Mouse (Mus musculus): ENCODE results near the gene 5830411N06Rik. TPM values are rescaled to one million over a fixed set of nuclear protein-coding genes. Genes with fewer than 3 reads are reported as not detected.

Gene 5830411N06Rik
- polyA plus RNA-seq, 1 experiment from 2014 or later, result not detected

GRCm38 (mm10) chr7:140233696-140234095, 13.4 kb upstream of the 5830411N06Rik start:
- no peaks in the 10 kb centered on the region for H3K27me3 ChIP-seq
- H3K4me2 ChIP-seq, result no peak overlapping the region
- H3K27ac ChIP-seq, result no peak overlapping the region
- no peak for ATAC-seq (replicated peaks; ENCODE audit: low FRiP score)
- H3K9me3 ChIP-seq (replicated peaks), result no peaks in the 10 kb centered on the region
- H3K36me3 ChIP-seq, result no peaks in the 10 kb centered on the region
- no peak overlapping the region for H3K4me3 ChIP-seq (replicated peaks)
- no peak overlapping the region for H3K9ac ChIP-seq
- H3K4me1 ChIP-seq, result no peaks in the 10 kb centered on the region
- 91% methylated on average over 3 of the region's 3 CpGs for WGBS

GRCm38 (mm10) chr7:140253780-140254299, 6.8 kb downstream of the 5830411N06Rik start:
- no peaks in the 10 kb centered on the region for H3K4me1 ChIP-seq
- no peaks in the 10 kb centered on the region for H3K27me3 ChIP-seq
- H3K9ac ChIP-seq, result no peak overlapping the region
- H3K4me2 ChIP-seq, result no peak overlapping the region
- no peak overlapping the region for H3K27ac ChIP-seq
- no peak for ATAC-seq (replicated peaks; ENCODE audit: low FRiP score)
- H3K4me3 ChIP-seq (replicated peaks), result no peak overlapping the region
- 84% methylated on average over 7 of the region's 7 CpGs for WGBS
- no peaks in the 10 kb centered on the region for H3K9me3 ChIP-seq (replicated peaks)
- H3K36me3 ChIP-seq, result no peaks in the 10 kb centered on the region

- H3K27ac ChIP-seq, result no peak overlapping the region
- no peak overlapping the region for H3K4me2 ChIP-seq
- H3K4me3 ChIP-seq (replicated peaks), result no peak overlapping the region
- no peak overlapping the region for H3K9ac ChIP-seq
- H3K4me1 ChIP-seq, result no peaks in the 10 kb centered on the region
- H3K36me3 ChIP-seq, result no peaks in the 10 kb centered on the region
- ATAC-seq (replicated peaks; ENCODE audit: low FRiP score), result no peak
- H3K27me3 ChIP-seq, result no peaks in the 10 kb centered on the region
- no peaks in the 10 kb centered on the region for H3K9me3 ChIP-seq (replicated peaks)
- WGBS, result 90% methylated on average over 9 of the region's 9 CpGs
Measured at GRCm38 (mm10) chr7:140295746-140296145, 48.7 kb downstream of the 5830411N06Rik start.

GRCm38 (mm10) chr7:140296876-140297275, 49.8 kb downstream of the 5830411N06Rik start:
- Histone ChIP-seq H3K4me2 (no peak overlapping the region), H3K27me3 (no peaks in the 10 kb centered on the region), H3K27ac (no peak overlapping the region), H3K36me3 (no peaks in the 10 kb centered on the region), H3K4me1 (no peaks in the 10 kb centered on the region), H3K9ac (no peak overlapping the region), H3K4me3 (replicated peaks) (no peak overlapping the region), H3K9me3 (replicated peaks) (no peaks in the 10 kb centered on the region)
- no peak for ATAC-seq (replicated peaks; ENCODE audit: low FRiP score)
- WGBS, result 71% methylated on average over 6 of the region's 6 CpGs

- ATAC-seq (replicated peaks; ENCODE audit: low FRiP score), result no peak
- Histone ChIP-seq H3K9me3 (replicated peaks) (no peaks in the 10 kb centered on the region), H3K4me2 (no peak overlapping the region), H3K9ac (no peak overlapping the region), H3K36me3 (no peaks in the 10 kb centered on the region), H3K4me3 (replicated peaks) (no peak overlapping the region), H3K4me1 (no peaks in the 10 kb centered on the region), H3K27ac (no peak overlapping the region), H3K27me3 (no peaks in the 10 kb centered on the region)
- WGBS, result 86% methylated on average over 3 of the region's 3 CpGs
Measured at GRCm38 (mm10) chr7:140299416-140299815, 52.3 kb downstream of the 5830411N06Rik start.

GRCm38 (mm10) chr7:140319861-140320385, 72.8 kb downstream of the 5830411N06Rik start:
- H3K4me1 ChIP-seq, result no peaks in the 10 kb centered on the region
- H3K27ac ChIP-seq, result no peak overlapping the region
- no peaks in the 10 kb centered on the region for H3K9me3 ChIP-seq (replicated peaks)
- WGBS, result 78% methylated on average over 3 of the region's 3 CpGs
- no peaks in the 10 kb centered on the region for H3K36me3 ChIP-seq
- no peak for ATAC-seq (replicated peaks; ENCODE audit: low FRiP score)
- no peak overlapping the region for H3K4me2 ChIP-seq
- no peak overlapping the region for H3K9ac ChIP-seq
- no peak overlapping the region for H3K4me3 ChIP-seq (replicated peaks)
- H3K27me3 ChIP-seq, result no peaks in the 10 kb centered on the region

GRCm38 (mm10) chr7:140320558-140320957, 73.5 kb downstream of the 5830411N06Rik start, which contains the start of gene Olfr525:
Olfr525 (plus strand) TSS chr7:140320858.
- no peaks in the 10 kb centered on the region for H3K9me3 ChIP-seq (replicated peaks)
- no peak within 1 kb of the TSS for H3K27ac ChIP-seq
- 47% methylated on average over 1 of the region's 1 CpGs for WGBS
- H3K4me2 ChIP-seq, result no peak within 1 kb of the TSS
- H3K9ac ChIP-seq, result no peak within 1 kb of the TSS
- no peak within 1 kb of the TSS for H3K4me3 ChIP-seq (replicated peaks)
- H3K27me3 ChIP-seq, result no peaks in the 10 kb centered on the region
- no peaks in the 10 kb centered on the region for H3K36me3 ChIP-seq
- no peaks in the 10 kb centered on the region for H3K4me1 ChIP-seq
- no peak for ATAC-seq (replicated peaks; ENCODE audit: low FRiP score)

GRCm38 (mm10) chr7:140321135-140321534, 74.1 kb downstream of the 5830411N06Rik start:
- H3K9ac ChIP-seq, result no peak overlapping the region
- no peak overlapping the region for H3K4me2 ChIP-seq
- no peak for ATAC-seq (replicated peaks; ENCODE audit: low FRiP score)
- H3K27me3 ChIP-seq, result no peaks in the 10 kb centered on the region
- no peaks in the 10 kb centered on the region for H3K4me1 ChIP-seq
- H3K4me3 ChIP-seq (replicated peaks), result no peak overlapping the region
- no peaks in the 10 kb centered on the region for H3K36me3 ChIP-seq
- no peaks in the 10 kb centered on the region for H3K9me3 ChIP-seq (replicated peaks)
- H3K27ac ChIP-seq, result no peak overlapping the region

GRCm38 (mm10) chr7:140329766-140330304, 82.8 kb downstream of the 5830411N06Rik start:
- no peaks in the 10 kb centered on the region for H3K36me3 ChIP-seq
- no peaks in the 10 kb centered on the region for H3K27me3 ChIP-seq
- 63% methylated on average over 1 of the region's 1 CpGs for WGBS
- no peak overlapping the region for H3K27ac ChIP-seq
- no peak overlapping the region for H3K4me3 ChIP-seq (replicated peaks)
- H3K4me1 ChIP-seq, result no peaks in the 10 kb centered on the region
- no peaks in the 10 kb centered on the region for H3K9me3 ChIP-seq (replicated peaks)
- no peak overlapping the region for H3K4me2 ChIP-seq
- H3K9ac ChIP-seq, result no peak overlapping the region
- no peak for ATAC-seq (replicated peaks; ENCODE audit: low FRiP score)

- no peak within 1 kb of the TSS for H3K4me2 ChIP-seq
- no peak within 1 kb of the TSS for H3K27ac ChIP-seq
- no peak for ATAC-seq (replicated peaks; ENCODE audit: low FRiP score)
- H3K4me1 ChIP-seq, result no peaks in the 10 kb centered on the region
- no peaks in the 10 kb centered on the region for H3K36me3 ChIP-seq
- no peak within 1 kb of the TSS for H3K9ac ChIP-seq
- no peaks in the 10 kb centered on the region for H3K9me3 ChIP-seq (replicated peaks)
- 74% methylated on average over 2 of the region's 2 CpGs for WGBS
- no peaks in the 10 kb centered on the region for H3K27me3 ChIP-seq
- no peak within 1 kb of the TSS for H3K4me3 ChIP-seq (replicated peaks)
Measured at GRCm38 (mm10) chr7:140333717-140334116, 86.6 kb downstream of the 5830411N06Rik start, which contains the start of gene Olfr527. Olfr527 (plus strand) TSS chr7:140334017.
